Mouse (Mus musculus): Measurements from ENCODE around the gene Gsg1. TPM values are rescaled to one million over a fixed set of nuclear protein-coding genes. Genes with fewer than 3 reads are reported as not detected.

Gsg1 gene
- total RNA-seq, 1 experiment from 2014 or later, result not detected

DNA sequence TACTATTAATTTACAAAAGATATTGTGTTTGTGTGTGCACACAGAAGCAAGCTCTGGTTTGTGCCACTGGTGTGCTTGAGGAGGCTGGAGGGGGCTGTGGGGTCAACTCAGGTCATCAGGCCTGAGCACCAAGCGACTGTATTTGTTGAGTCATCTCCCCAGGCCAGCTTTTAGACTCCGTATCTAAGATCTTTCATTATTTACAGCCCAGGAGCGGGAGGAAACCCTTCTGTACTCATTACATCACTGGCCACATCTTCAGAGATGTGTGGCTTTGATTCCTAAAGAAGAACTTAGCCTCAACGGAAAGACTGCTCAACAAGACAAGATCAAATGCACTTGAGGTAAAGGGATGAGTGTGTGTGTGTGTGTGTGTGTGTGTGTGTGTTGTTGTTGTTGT, 65.5 kb downstream of the Gsg1 start:
- ATAC-seq (ENCODE audit: extremely low read depth, insufficient number of reproducible peaks, low FRiP score, poor library complexity, severe bottlenecking), result no peak

Other genes with a start within 250 kb of the Gsg1 start
- 85.9 and 90.2 TPM in 2 replicates for gene Ddx47, start 242.7 kb downstream of the Gsg1 start, total RNA-seq (2017)
- gene Gprc5a, start 188.7 kb downstream of the Gsg1 start, total RNA-seq (2017), result 0.23 TPM in 1 of 2 replicates, not detected in the other
- gene Gprc5d, start 136.1 kb downstream of the Gsg1 start, total RNA-seq (2017), result not detected in 2 replicates
- gene Fam234b, start 56.4 kb downstream of the Gsg1 start, total RNA-seq (2017), result 3.3 and 4.1 TPM in 2 replicates
- 1.1 and 9.1 TPM in 2 replicates for gene Hebp1, start 56.3 kb downstream of the Gsg1 start, total RNA-seq (2017)
- gene Pbp2, start 56.1 kb upstream of the Gsg1 start, total RNA-seq (2017), result 1.9 TPM in 1 of 2 replicates, not detected in the other
- gene Emp1, start 108.2 kb upstream of the Gsg1 start, total RNA-seq (2017), result 30.4 and 30.8 TPM in 2 replicates